Mouse (Mus musculus) olfactory bulb, adult 2 months (tissue): ENCODE data around the gene Lrrc49.

ENCODE experiments used
- CTCF ChIP-seq: fragments of 200-500 bp; IDR thresholded peaks from 2 replicates; pipeline ENCODE4 v1.5.1; 2012; ENCODE audit warnings: low read depth, mild to moderate bottlenecking, low read length, moderate library complexity; ENCODE audit not compliant: insufficient read depth
- POLR2A ChIP-seq: fragments of 200-500 bp; IDR thresholded peaks from 2 replicates; pipeline ENCODE4 v1.6.1; 2012; ENCODE audit warnings: mild to moderate bottlenecking, low read depth, low read length, moderate library complexity; ENCODE audit not compliant: insufficient read depth

GRCm38 (mm10) chr9:60608086-60608485, 79.9 kb downstream of the Lrrc49 start:
- TF ChIP-seq CTCF (no peak), POLR2A (no peak)
